Mouse (Mus musculus): Measurements from ENCODE around the gene Ndrg3. TPM values are rescaled to one million over a fixed set of nuclear protein-coding genes. Genes with fewer than 3 reads are reported as not detected.
"Not testable (repeated sequence)": the region's sequence is repeated elsewhere in the genome, so short reads cannot be mapped to it uniquely, and the experiment has no call there.

The Ndrg3 gene
- polyA plus RNA-seq, 1 experiment from 2014 or later, result 44.6 TPM

DNA sequence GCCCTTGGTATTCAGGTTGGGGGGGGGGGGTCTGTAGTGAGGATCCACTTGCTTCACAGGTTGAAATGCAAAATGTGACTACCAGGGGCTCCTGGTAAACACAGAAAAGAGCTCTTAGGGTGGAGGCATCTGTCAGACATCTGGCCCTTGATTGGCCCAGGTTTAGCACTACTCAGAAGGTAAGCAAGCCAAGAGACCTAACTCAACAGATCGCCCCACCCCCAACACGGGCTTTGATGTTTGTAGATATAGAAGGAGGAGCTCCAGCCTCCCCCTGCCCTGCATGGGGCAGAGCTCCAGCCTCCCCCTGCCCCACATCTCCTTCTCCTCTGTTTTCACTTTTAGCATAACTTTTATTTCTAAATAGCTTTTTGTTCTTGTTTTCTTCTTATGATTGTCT is 72.1 kb downstream of the Ndrg3 start:
- ATAC-seq (ENCODE audit: low read depth), result no peak
- WGBS, result 45% methylated on average over 2 of the region's 2 CpGs
- H3K4me2 ChIP-seq (ENCODE audit: low read depth, low read length), result no peak overlapping the region
- no peaks in the 10 kb centered on the region for H3K27me3 ChIP-seq (ENCODE audit: control insufficient read depth, insufficient read depth, low read depth, low read length)
- H3K27ac ChIP-seq (ENCODE audit: low read length), result no peak overlapping the region
- H3K4me3 ChIP-seq (ENCODE audit: low read length), result no peak overlapping the region
- no peaks in the 10 kb centered on the region for H3K9me3 ChIP-seq (ENCODE audit: control insufficient read depth, low read length)
- H3K4me1 ChIP-seq (replicated peaks; ENCODE audit: control insufficient read depth, insufficient read depth, low read length), result no peaks in the 10 kb centered on the region
- no peak overlapping the region for H3K9ac ChIP-seq (ENCODE audit: low read length)
- no peaks in the 10 kb centered on the region for H3K36me3 ChIP-seq (ENCODE audit: control insufficient read depth, insufficient read depth, low read length)

DNA sequence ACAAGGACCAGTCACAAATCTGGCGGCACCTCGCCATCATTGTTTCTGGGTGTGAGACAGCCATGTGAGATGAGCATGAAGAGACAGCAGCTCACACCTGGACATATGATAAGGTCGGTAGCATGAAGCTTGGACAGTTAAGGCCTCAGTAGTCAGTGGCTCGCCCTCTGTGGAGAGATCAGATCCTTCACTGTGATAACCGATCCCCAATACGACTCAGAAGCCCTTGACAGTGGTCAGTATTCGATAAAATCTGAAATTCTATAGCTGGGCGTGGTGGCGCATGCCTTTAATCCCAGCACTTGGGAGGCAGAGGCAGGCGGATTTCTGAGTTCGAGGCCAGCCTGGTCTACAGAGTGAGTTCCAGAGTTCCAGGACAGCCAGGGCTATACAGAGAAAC is 72.7 kb downstream of the Ndrg3 start:
- not testable (repeated sequence) for ATAC-seq (ENCODE audit: low read depth); H3K4me3 ChIP-seq (ENCODE audit: low read length); H3K9me3 ChIP-seq (ENCODE audit: control insufficient read depth, low read length); H3K4me2 ChIP-seq (ENCODE audit: low read depth, low read length); H3K36me3 ChIP-seq (ENCODE audit: control insufficient read depth, insufficient read depth, low read length); H3K27me3 ChIP-seq (ENCODE audit: control insufficient read depth, insufficient read depth, low read depth, low read length); H3K4me1 ChIP-seq (replicated peaks; ENCODE audit: control insufficient read depth, insufficient read depth, low read length); H3K9ac ChIP-seq (ENCODE audit: low read length); H3K27ac ChIP-seq (ENCODE audit: low read length)
- WGBS, result 81% methylated on average over 11 of the region's 11 CpGs

DNA sequence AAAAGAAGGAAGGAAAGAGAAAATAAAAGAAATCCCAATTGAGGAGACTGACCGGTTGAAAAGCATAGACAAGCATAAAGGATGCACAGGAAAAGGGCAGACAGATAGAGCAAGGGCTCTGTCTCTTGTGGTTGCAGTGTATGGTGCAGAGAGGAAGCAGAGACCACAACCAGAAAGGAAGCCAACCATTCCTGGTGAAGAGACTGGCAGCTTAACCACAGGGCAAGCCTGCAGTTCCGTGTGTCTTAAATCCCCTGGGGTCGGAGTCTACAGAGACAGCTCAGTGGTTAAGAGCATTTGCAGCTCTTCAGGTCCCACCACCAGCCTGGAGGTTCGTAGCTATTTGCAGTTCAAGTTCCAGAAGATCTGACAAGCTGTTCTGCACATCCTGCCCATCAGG is 73.3 kb downstream of the Ndrg3 start:
- ATAC-seq (ENCODE audit: low read depth), result no peak
- Histone ChIP-seq H3K36me3 (ENCODE audit: control insufficient read depth, insufficient read depth, low read length) (no peaks in the 10 kb centered on the region), H3K27me3 (ENCODE audit: control insufficient read depth, insufficient read depth, low read depth, low read length) (no peaks in the 10 kb centered on the region), H3K4me2 (ENCODE audit: low read depth, low read length) (no peak overlapping the region), H3K27ac (ENCODE audit: low read length) (no peak overlapping the region), H3K4me1 (replicated peaks; ENCODE audit: control insufficient read depth, insufficient read depth, low read length) (no peaks in the 10 kb centered on the region), H3K9me3 (ENCODE audit: control insufficient read depth, low read length) (no peaks in the 10 kb centered on the region), H3K9ac (ENCODE audit: low read length) (no peak overlapping the region), H3K4me3 (ENCODE audit: low read length) (no peak overlapping the region)
- WGBS, result 40% methylated on average over 4 of the region's 4 CpGs

GRCm38 (mm10) chr2:156916419-156917125 is 75.3 kb downstream of the Ndrg3 start:
- ATAC-seq (ENCODE audit: low read depth), result no peak
- WGBS, result 74% methylated on average over 3 of the region's 3 CpGs

GRCm38 (mm10) chr2:156915559-156915958 is 76.3 kb downstream of the Ndrg3 start:
- Histone ChIP-seq H3K27ac (ENCODE audit: low read length) (no peak overlapping the region), H3K9ac (ENCODE audit: low read length) (no peak overlapping the region), H3K4me2 (ENCODE audit: low read depth, low read length) (no peak overlapping the region), H3K36me3 (ENCODE audit: control insufficient read depth, insufficient read depth, low read length) (no peaks in the 10 kb centered on the region), H3K4me1 (replicated peaks; ENCODE audit: control insufficient read depth, insufficient read depth, low read length) (peaks cover 4% of the 10 kb centered on the region; the same call in 1 of the 2 replicates), H3K9me3 (ENCODE audit: control insufficient read depth, low read length) (no peaks in the 10 kb centered on the region), H3K27me3 (ENCODE audit: control insufficient read depth, insufficient read depth, low read depth, low read length) (no peaks in the 10 kb centered on the region), H3K4me3 (ENCODE audit: low read length) (no peak overlapping the region)
- 78% methylated on average over 3 of the region's 3 CpGs for WGBS
- no peak for ATAC-seq (ENCODE audit: low read depth)

More at GRCm38 (mm10) chr2:156916419-156917125, 75.3 kb downstream of the Ndrg3 start:
- Histone ChIP-seq H3K27me3 (ENCODE audit: control insufficient read depth, insufficient read depth, low read depth, low read length) (no peaks in the 10 kb centered on the region), H3K36me3 (ENCODE audit: control insufficient read depth, insufficient read depth, low read length) (no peaks in the 10 kb centered on the region), H3K9me3 (ENCODE audit: control insufficient read depth, low read length) (no peaks in the 10 kb centered on the region), H3K4me2 (ENCODE audit: low read depth, low read length) (no peak overlapping the region), H3K27ac (ENCODE audit: low read length) (no peak overlapping the region), H3K9ac (ENCODE audit: low read length) (no peak overlapping the region), H3K4me1 (replicated peaks; ENCODE audit: control insufficient read depth, insufficient read depth, low read length) (peaks cover 4% of the 10 kb centered on the region; the same call in 1 of the 2 replicates), H3K4me3 (ENCODE audit: low read length) (no peak overlapping the region)

- no peak overlapping the region for H3K27ac ChIP-seq (ENCODE audit: low read length)
- ATAC-seq (ENCODE audit: low read depth), result 0 out of 2 replicates have a peak, but pooled peaks have one; percentile 12
- no peak overlapping the region for H3K9ac ChIP-seq (ENCODE audit: low read length)
- no peaks in the 10 kb centered on the region for H3K27me3 ChIP-seq (ENCODE audit: control insufficient read depth, insufficient read depth, low read depth, low read length)
- H3K4me1 ChIP-seq (replicated peaks; ENCODE audit: control insufficient read depth, insufficient read depth, low read length), result peaks cover 4% of the 10 kb centered on the region; the same call in 1 of the 2 replicates
- no peaks in the 10 kb centered on the region for H3K36me3 ChIP-seq (ENCODE audit: control insufficient read depth, insufficient read depth, low read length)
- no peak overlapping the region for H3K4me2 ChIP-seq (ENCODE audit: low read depth, low read length)
- 49% methylated on average over 5 of the region's 5 CpGs for WGBS
- H3K4me3 ChIP-seq (ENCODE audit: low read length), result no peak overlapping the region
- H3K9me3 ChIP-seq (ENCODE audit: control insufficient read depth, low read length), result no peaks in the 10 kb centered on the region
Measured at GRCm38 (mm10) chr2:156913191-156913590, 78.7 kb downstream of the Ndrg3 start.

DNA sequence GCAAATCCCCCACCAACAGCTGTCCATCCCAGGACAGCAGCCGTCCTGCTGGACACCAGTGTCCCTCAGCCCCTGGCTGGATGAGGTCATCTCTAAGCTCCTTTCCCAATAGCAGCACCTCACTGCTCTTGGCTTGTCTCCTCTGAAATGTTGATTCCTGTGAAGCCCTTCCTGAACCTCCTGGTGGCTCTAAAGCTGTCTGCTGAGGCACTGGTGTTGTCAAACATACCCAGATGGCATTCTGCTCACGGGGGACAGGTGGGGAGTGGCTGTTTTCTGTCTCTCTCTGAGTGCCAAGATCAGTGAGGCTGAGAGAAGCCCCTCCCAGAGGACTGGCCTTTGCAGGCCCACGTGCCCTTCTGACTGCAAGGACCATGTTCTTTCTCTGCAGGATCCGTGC is 85.9 kb downstream of the Ndrg3 start:
- H3K9me3 ChIP-seq (ENCODE audit: control insufficient read depth, low read length); H3K4me2 ChIP-seq (ENCODE audit: low read depth, low read length); H3K27ac ChIP-seq (ENCODE audit: low read length); H3K9ac ChIP-seq (ENCODE audit: low read length); H3K4me3 ChIP-seq (ENCODE audit: low read length); H3K4me1 ChIP-seq (replicated peaks; ENCODE audit: control insufficient read depth, insufficient read depth, low read length); H3K27me3 ChIP-seq (ENCODE audit: control insufficient read depth, insufficient read depth, low read depth, low read length); H3K36me3 ChIP-seq (ENCODE audit: control insufficient read depth, insufficient read depth, low read length); ATAC-seq (ENCODE audit: low read depth): not testable (repeated sequence)
- WGBS, result 26% methylated on average over 4 of the region's 4 CpGs

DNA sequence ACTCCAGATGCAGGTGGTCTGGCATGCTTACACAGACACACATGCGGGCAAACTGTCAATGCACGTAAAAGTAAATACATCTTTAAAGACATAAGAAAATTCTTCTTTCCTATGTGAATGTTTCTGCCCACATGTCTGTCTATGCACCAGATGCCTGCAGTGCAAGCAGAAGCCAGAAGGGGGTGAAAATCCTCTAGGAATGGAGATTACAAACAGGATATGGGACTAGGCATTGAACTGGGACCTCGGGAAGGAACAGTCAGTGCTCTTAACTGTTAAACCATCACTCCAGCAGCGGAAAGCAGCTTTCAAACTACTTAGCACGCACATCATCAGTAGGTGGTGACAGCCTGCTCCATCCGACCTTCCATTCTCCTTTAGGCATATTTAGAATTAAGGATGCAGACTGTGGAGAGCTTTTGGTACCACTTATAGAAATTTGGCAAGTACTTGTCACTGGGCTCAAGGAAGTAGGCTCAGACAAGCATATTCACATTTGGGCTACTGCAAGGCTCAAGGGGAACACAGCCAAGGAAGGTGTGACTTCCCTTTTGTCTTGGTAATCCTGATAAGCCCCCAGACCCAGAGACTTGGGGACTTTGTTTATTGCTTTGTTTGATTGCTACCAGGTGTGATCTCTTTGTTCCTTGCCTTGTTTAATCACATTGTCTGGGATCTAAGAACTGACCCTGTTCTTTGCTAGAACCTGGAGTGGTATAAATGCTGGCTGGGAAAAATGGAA is 86.7 kb downstream of the Ndrg3 start:
- WGBS, result 14% methylated on average over 6 of the region's 6 CpGs
- Histone ChIP-seq H3K4me1 (replicated peaks; ENCODE audit: control insufficient read depth, insufficient read depth, low read length) (0 out of 2 replicates have a peak, but pooled peaks cover 2% of the 10 kb centered on the region), H3K9ac (ENCODE audit: low read length) (no peak overlapping the region), H3K27me3 (ENCODE audit: control insufficient read depth, insufficient read depth, low read depth, low read length) (no peaks in the 10 kb centered on the region), H3K36me3 (ENCODE audit: control insufficient read depth, insufficient read depth, low read length) (no peaks in the 10 kb centered on the region), H3K4me3 (ENCODE audit: low read length) (no peak overlapping the region), H3K27ac (ENCODE audit: low read length) (no peak overlapping the region), H3K4me2 (ENCODE audit: low read depth, low read length) (no peak overlapping the region), H3K9me3 (ENCODE audit: control insufficient read depth, low read length) (no peaks in the 10 kb centered on the region)
- peak; percentile 74; the same call in 1 of the 2 replicates for ATAC-seq (ENCODE audit: low read depth)

GRCm38 (mm10) chr2:156903367-156903766 is 88.5 kb downstream of the Ndrg3 start:
- no peaks in the 10 kb centered on the region for H3K9me3 ChIP-seq (ENCODE audit: control insufficient read depth, low read length)
- H3K36me3 ChIP-seq (ENCODE audit: control insufficient read depth, insufficient read depth, low read length), result no peaks in the 10 kb centered on the region
- H3K4me1 ChIP-seq (replicated peaks; ENCODE audit: control insufficient read depth, insufficient read depth, low read length), result 0 out of 2 replicates have a peak, but pooled peaks cover 2% of the 10 kb centered on the region
- no peaks in the 10 kb centered on the region for H3K27me3 ChIP-seq (ENCODE audit: control insufficient read depth, insufficient read depth, low read depth, low read length)
- H3K4me2 ChIP-seq (ENCODE audit: low read depth, low read length), result no peak overlapping the region
- no peak overlapping the region for H3K27ac ChIP-seq (ENCODE audit: low read length)
- no peak overlapping the region for H3K4me3 ChIP-seq (ENCODE audit: low read length)
- ATAC-seq (ENCODE audit: low read depth), result no peak
- H3K9ac ChIP-seq (ENCODE audit: low read length), result no peak overlapping the region
- 22% methylated on average over 2 of the region's 2 CpGs for WGBS

Data from lung, embryonic 16.5 days (tissue).